Mouse (Mus musculus) hindbrain, postnatal 0 days (tissue): ENCODE measurements at regions not wholly inside any gene's neighbourhood (a gene's known extent, or its start where the extent isn't known, plus 50 kb on each side); places are given as distances from the start of the nearest gene placed in this dataset.

Source experiments
- ATAC-seq: fragments of 200-750 bp; cut with Nextera tagmentation; 2 replicates; pipeline ENCODE4 v1.8.0; 2017; ENCODE audit warnings: mild to moderate bottlenecking, moderate TSS enrichment, moderate library complexity
- DNase-seq: peaks from one replicate; pipeline ENCODE4 v3.0.0-alpha.2; 2015; ENCODE audit warnings: low spot score
- H3K27ac ChIP-seq: fragments of 300-500 bp; sonication (generic); 2 replicates; pipeline ENCODE4 v1.5.1; 2014; ENCODE audit warnings: mild to moderate bottlenecking
- H3K27me3 ChIP-seq: fragments of 300-500 bp; sonication (generic); 2 replicates; pipeline ENCODE4 v1.6.1; 2014; ENCODE audit warnings: low read length, mixed read lengths; ENCODE audit not compliant: insufficient read depth
- H3K36me3 ChIP-seq: fragments of 300-500 bp; sonication (generic); 2 replicates; pipeline ENCODE4 v1.6.1; 2014; ENCODE audit warnings: low read length, mixed read lengths; ENCODE audit not compliant: insufficient read depth
- H3K4me1 ChIP-seq: fragments of 300-500 bp; sonication (generic); 2 replicates; pipeline ENCODE4 v1.6.1; 2014; ENCODE audit warnings: antibody characterized with exemption, low read length, mixed read lengths; ENCODE audit not compliant: insufficient read depth
- H3K4me2 ChIP-seq: fragments of 300-500 bp; sonication (generic); 2 replicates; pipeline ENCODE4 v1.6.1; 2014; ENCODE audit warnings: low read depth, mild to moderate bottlenecking, low read length, moderate library complexity, mixed read lengths
- H3K4me3 ChIP-seq: fragments of 300-500 bp; sonication (generic); 2 replicates; pipeline ENCODE4 v1.5.1; 2014; ENCODE audit warnings: low read length
- H3K9ac ChIP-seq: fragments of 300-500 bp; sonication (generic); replicated peaks from 2 replicates; pipeline ENCODE4 v1.6.1; 2014; ENCODE audit warnings: mild to moderate bottlenecking, low read length, moderate library complexity, mixed read lengths
- H3K9me3 ChIP-seq: fragments of 300-500 bp; sonication (generic); 2 replicates; pipeline ENCODE4 v1.6.1; 2016; ENCODE audit warnings: low read length, mixed read lengths
- CTCF ChIP-seq: IDR thresholded peaks from 2 replicates; pipeline ENCODE4 v1.5.1; 2016; ENCODE audit warnings: antibody characterized with exemption, control low read depth, low read depth
- WGBS: fragments of 180-500 bp; shearing (Covaris S2); extraction: QIAGEN DNeasy Blood & Tissue Kit; methylation state at CpG from one replicate; pipeline ENCODE4 v1.1.7; 2014; 5-methylcytosine and 5-hydroxymethylcytosine counted together

DNA sequence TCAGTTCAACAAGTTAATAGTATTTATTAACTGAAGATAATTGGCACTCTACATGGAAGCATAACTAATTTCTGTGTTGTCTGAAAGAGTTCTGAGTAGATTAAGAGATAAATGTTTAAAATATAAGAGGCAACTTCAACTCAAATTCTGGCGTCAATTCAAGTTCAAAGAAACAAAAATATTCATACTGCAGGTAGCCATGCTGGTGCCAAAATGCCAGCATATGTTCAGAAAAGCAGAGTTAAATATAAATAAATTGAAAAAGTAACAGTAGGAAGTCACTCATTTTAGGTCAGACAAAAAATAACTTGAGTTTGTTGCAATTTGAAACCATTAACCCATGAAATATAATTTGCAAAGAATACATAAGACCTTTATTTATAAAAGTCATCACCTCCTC lies 1786.5 kb downstream of the Olfm4 start:
- no peak overlapping the region for H3K9ac ChIP-seq
- H3K36me3 ChIP-seq: no peaks in the 10 kb centered on the region
- no peak overlapping the region for H3K4me3 ChIP-seq
- DNase-seq (no peak), ATAC-seq (no peak)
- no peak for TF ChIP-seq CTCF
- H3K4me1 ChIP-seq: no peaks in the 10 kb centered on the region
- H3K4me2 ChIP-seq: no peak overlapping the region
- no peaks in the 10 kb centered on the region for H3K9me3 ChIP-seq
- H3K27ac ChIP-seq: no peak overlapping the region
- H3K27me3 ChIP-seq: no peaks in the 10 kb centered on the region
- 84% methylated on average over 1 of the region's 1 CpGs for WGBS

DNA sequence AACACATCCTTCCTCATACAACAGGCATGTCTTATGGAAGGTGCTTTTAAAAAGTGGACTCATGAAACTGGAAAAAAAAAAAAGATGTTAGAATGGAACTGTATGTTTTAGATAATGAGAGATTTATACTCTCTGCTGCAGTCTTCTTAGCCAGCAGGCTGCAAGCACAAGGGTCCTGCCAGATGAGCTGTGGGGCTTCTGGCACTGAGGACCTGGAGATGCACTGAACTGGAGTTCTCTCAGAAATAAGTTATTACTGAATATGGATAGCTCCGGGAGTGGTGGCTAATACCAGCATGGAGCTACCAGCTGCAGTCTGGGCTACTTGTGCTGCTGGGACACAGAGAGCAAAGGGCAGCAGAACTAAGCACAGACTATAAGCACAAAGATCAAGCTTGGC lies 1787.9 kb downstream of the Olfm4 start:
- H3K4me1 ChIP-seq: no peaks in the 10 kb centered on the region

DNA sequence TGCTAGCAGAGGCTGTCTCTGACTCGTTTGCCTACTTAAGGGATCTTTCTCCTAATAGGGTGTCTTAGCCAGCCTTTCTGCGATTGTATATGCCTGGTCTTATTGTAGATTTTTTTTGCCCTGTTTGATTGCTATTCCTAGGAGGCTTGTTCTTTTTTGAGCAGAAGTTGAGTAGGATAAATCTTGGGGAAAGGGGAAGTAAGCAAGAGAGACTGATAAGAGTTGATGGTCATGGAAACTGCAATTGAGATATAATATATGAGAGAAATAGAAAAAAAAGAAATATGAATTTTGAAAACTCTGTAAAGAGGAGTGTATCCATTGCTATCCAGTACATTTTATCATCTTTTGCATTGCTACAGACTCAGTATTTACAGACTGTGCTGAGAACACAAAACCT lies 1805.0 kb downstream of the Olfm4 start:
- ATAC-seq: no peak
- H3K27me3 ChIP-seq: no peaks in the 10 kb centered on the region
- H3K4me3 ChIP-seq: no peak overlapping the region
- no peak overlapping the region for H3K27ac ChIP-seq
- DNase-seq: no peak
- H3K4me2 ChIP-seq: no peak overlapping the region
- no peak overlapping the region for H3K9ac ChIP-seq
- no peaks in the 10 kb centered on the region for H3K4me1 ChIP-seq
- TF ChIP-seq CTCF: no peak
- H3K36me3 ChIP-seq: no peaks in the 10 kb centered on the region
- 73% methylated on average over 2 of the region's 2 CpGs for WGBS
- H3K9me3 ChIP-seq: no peaks in the 10 kb centered on the region

More for the DNA sequence above, 1787.9 kb downstream of the Olfm4 start:
- 75% methylated on average over 1 of the region's 1 CpGs for WGBS
- no peaks in the 10 kb centered on the region for H3K36me3 ChIP-seq
- no peak overlapping the region for H3K27ac ChIP-seq
- no peak overlapping the region for H3K9ac ChIP-seq
- H3K4me2 ChIP-seq: no peak overlapping the region
- no peak for ATAC-seq
- DNase-seq: no peak
- TF ChIP-seq CTCF: no peak
- H3K27me3 ChIP-seq: no peaks in the 10 kb centered on the region
- no peaks in the 10 kb centered on the region for H3K9me3 ChIP-seq
- H3K4me3 ChIP-seq: no peak overlapping the region

DNA sequence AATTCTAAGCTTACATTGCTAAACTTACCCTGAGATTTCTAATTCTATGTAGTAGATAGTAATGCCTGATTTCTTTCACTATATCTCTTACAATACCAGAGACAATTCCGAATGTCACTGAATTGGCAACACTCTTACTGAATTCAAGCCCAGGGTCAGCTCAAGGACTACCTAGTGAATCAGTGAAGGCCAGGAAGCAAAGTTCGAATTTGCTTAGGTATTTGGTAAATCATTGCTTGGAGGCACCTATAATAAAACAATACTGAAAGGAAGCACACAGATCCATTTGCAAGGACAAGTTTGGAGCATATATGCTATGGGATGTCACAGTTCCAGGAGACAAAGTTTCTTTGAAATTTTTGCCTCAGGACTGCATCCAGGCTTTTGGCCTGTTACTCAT lies 1839.9 kb downstream of the Olfm4 start:
- Histone ChIP-seq H3K9ac (no peak overlapping the region), H3K27ac (no peak overlapping the region), H3K9me3 (no peaks in the 10 kb centered on the region), H3K4me3 (no peak overlapping the region), H3K4me2 (no peak overlapping the region), H3K36me3 (no peaks in the 10 kb centered on the region), H3K27me3 (no peaks in the 10 kb centered on the region), H3K4me1 (no peaks in the 10 kb centered on the region)
- TF ChIP-seq CTCF: no peak
- DNase-seq (no peak), ATAC-seq (no peak)
- 76% methylated on average over 2 of the region's 2 CpGs for WGBS

DNA sequence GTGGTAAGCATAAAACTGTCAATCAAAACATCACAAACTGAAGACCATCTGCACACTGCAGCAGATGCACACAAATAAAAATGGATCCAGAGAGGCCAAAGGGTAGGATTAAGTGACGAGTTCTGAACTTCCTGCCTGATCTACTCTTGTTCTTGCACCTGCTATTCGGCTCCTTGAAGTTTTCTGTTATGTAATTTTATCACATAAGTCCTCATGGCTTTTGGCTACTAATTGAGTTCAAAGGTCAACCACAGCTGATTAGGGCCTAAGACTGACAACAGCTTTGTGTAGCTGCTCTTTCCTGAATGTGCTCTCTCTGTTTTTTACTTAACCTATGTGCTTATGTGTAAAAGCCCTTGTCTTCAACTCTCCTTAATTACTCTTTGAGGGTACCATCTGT lies 1874.7 kb downstream of the Olfm4 start:
- 62% methylated on average over 2 of the region's 2 CpGs for whole genome bisulfite sequencing
- no peak overlapping the region for H3K4me2 ChIP-seq
- no peaks in the 10 kb centered on the region for H3K36me3 ChIP-seq
- H3K27ac ChIP-seq: no peak overlapping the region
- no peaks in the 10 kb centered on the region for H3K27me3 ChIP-seq
- no peaks in the 10 kb centered on the region for H3K9me3 ChIP-seq
- no peak overlapping the region for H3K9ac ChIP-seq
- no peak for TF ChIP-seq CTCF
- no peak overlapping the region for H3K4me3 ChIP-seq
- DNase-seq: no peak
- H3K4me1 ChIP-seq: no peaks in the 10 kb centered on the region
- ATAC-seq: no peak

DNA sequence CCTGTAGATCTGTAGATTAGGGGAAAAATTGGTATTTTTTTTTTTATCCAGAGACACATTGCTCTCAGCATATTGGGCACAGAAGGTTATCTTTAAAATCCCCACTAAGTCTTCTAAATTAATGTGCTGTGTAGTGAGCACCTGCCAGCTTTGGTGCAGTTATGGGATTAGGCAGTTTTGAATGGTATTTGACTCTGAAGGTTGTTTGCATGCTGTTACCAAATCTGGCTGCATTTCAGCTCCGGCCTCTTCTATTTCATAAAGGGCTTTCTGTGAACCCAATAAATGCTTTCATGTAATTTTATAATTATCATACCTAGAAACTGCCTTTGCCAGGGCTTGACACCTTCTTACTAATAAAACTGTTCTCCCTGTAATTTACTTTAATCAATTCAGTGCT lies 1886.5 kb downstream of the Olfm4 start:
- DNase-seq: peak; percentile 49
- Histone ChIP-seq H3K9ac (no peak overlapping the region), H3K36me3 (no peaks in the 10 kb centered on the region), H3K9me3 (no peaks in the 10 kb centered on the region), H3K4me3 (no peak overlapping the region), H3K4me2 (no peak overlapping the region), H3K4me1 (no peaks in the 10 kb centered on the region), H3K27me3 (no peaks in the 10 kb centered on the region), H3K27ac (no peak overlapping the region)
- no peak for TF ChIP-seq CTCF
- WGBS: 58% methylated on average over 1 of the region's 1 CpGs
- ATAC-seq: no peak
